Mouse (Mus musculus): ENCODE measurements around the gene Blvra. TPM values are rescaled to one million over a fixed set of nuclear protein-coding genes. Genes with fewer than 3 reads are reported as not detected.
A peak's percentile ranks its signal among the peaks of the same experiment; 100 is the strongest.

Blvra gene
- polyA plus RNA-seq, 1 experiment from 2014 or later: 31.7 TPM

GRCm38 (mm10) chr2:127140011-127140410 is 69.5 kb downstream of the Blvra start:
- H3K36me3 ChIP-seq: peaks cover 34% of the 10 kb centered on the region
- 96% methylated on average over 7 of the region's 7 CpGs for whole genome bisulfite sequencing
- H3K27ac ChIP-seq: no peak overlapping the region
- no peaks in the 10 kb centered on the region for H3K27me3 ChIP-seq (ENCODE audit: low read depth, poor library complexity, severe bottlenecking)
- peaks cover 36% of the 10 kb centered on the region for H3K4me1 ChIP-seq
- DNase-seq (ENCODE audit: low spot score): no peak
- no peak overlapping the region for H3K4me3 ChIP-seq
- H3K9me3 ChIP-seq (replicated peaks): no peaks in the 10 kb centered on the region

DNA sequence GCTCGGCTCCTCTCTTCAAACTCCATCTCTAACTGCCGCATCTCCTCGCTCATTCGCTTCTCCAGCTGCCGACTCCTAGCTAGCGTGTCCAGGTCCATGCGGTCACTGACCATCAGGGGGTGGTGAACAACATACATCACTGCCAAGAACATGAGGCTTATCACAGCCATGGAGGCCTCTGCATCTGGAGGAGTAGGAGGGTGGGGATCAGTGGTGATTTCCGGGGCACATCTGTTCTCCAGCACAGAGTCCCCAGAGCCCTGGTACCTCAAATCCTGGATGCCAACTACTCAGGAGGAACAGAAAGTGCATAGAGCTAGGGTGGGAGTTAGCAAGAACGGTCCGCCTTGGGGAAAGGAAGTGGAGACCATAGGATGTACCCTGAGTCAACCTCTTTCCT is 71.6 kb downstream of the Blvra start:
- H3K9me3 ChIP-seq (replicated peaks): no peaks in the 10 kb centered on the region
- no peak for DNase-seq (ENCODE audit: low spot score)
- H3K4me1 ChIP-seq: peaks cover 26% of the 10 kb centered on the region
- H3K27ac ChIP-seq: 0 out of 2 replicates have a peak overlapping the region, but pooled peaks have one; percentile 83
- WGBS: 84% methylated on average over 10 of the region's 10 CpGs
- H3K27me3 ChIP-seq (ENCODE audit: low read depth, poor library complexity, severe bottlenecking): no peaks in the 10 kb centered on the region
- H3K36me3 ChIP-seq: peaks cover 34% of the 10 kb centered on the region
- peak overlapping the region; percentile 63 for H3K4me3 ChIP-seq

- peak overlapping the region; percentile 63 for H3K4me3 ChIP-seq
- no peaks in the 10 kb centered on the region for H3K27me3 ChIP-seq (ENCODE audit: low read depth, poor library complexity, severe bottlenecking)
- no peaks in the 10 kb centered on the region for H3K9me3 ChIP-seq (replicated peaks)
- 12% methylated on average over 6 of the region's 6 CpGs for WGBS
- peaks cover 21% of the 10 kb centered on the region for H3K4me1 ChIP-seq
- H3K27ac ChIP-seq: peak overlapping the region; percentile 83
- peaks cover 34% of the 10 kb centered on the region for H3K36me3 ChIP-seq
- DNase-seq (ENCODE audit: low spot score): no peak
Measured at GRCm38 (mm10) chr2:127142577-127143157, 72.2 kb downstream of the Blvra start.

GRCm38 (mm10) chr2:127143158-127144063 is 72.9 kb downstream of the Blvra start, which contains the start of gene Itpripl1:
Itpripl1 (minus strand) TSS chr2:127143442.
- H3K4me1 ChIP-seq: peaks cover 21% of the 10 kb centered on the region
- WGBS: 3% methylated on average over 31 of the region's 31 CpGs
- peak within 1 kb of the TSS; percentile 83 for H3K27ac ChIP-seq
- H3K36me3 ChIP-seq: peaks cover 34% of the 10 kb centered on the region
- no peaks in the 10 kb centered on the region for H3K9me3 ChIP-seq (replicated peaks)
- H3K4me3 ChIP-seq: peak within 1 kb of the TSS; percentile 63
- DNase-seq (ENCODE audit: low spot score): peak; percentile 81
- H3K27me3 ChIP-seq (ENCODE audit: low read depth, poor library complexity, severe bottlenecking): no peaks in the 10 kb centered on the region

DNA sequence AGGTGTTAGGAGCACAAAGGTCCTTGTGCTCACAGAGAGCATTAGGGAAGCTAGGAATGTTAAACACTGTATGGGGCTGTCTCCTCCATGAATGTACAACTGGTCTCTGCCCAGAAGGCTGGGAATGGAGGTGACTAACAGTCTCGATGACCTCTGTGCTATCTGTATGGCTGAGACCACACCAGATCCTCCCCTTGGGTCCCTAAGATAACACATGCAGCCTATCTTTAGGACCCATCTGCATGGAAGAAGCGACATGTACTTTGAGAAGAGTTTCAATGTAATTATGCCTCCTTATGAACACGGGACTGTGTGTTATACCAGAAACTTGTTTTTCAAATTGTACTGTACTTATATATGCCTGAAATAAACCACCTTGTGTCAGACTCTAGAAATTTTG is 75.2 kb downstream of the Blvra start:
- Histone ChIP-seq H3K36me3 (peaks cover 14% of the 10 kb centered on the region), H3K4me1 (peaks cover 21% of the 10 kb centered on the region), H3K27ac (no peak overlapping the region), H3K9me3 (replicated peaks) (no peaks in the 10 kb centered on the region), H3K27me3 (ENCODE audit: low read depth, poor library complexity, severe bottlenecking) (no peaks in the 10 kb centered on the region), H3K4me3 (no peak overlapping the region)
- WGBS: 84% methylated on average over 3 of the region's 3 CpGs
- no peak for DNase-seq (ENCODE audit: low spot score)

Small RNA genes lying within 50 kb of the gene (microRNA-seq; reads per million reads assigned to microRNA genes)
- gene Gm24081: not detected

Other genes starting within 250 kb of the Blvra start
- gene Trpm7, start 194.4 kb upstream of the Blvra start, polyA plus RNA-seq (2016; fragmentation: Nextera tagmentation; extraction: Ambion mirVana): 51.3 and 63.8 TPM in 2 replicates
- 24.6 and 34.7 TPM in 2 replicates for gene Sppl2a, start 137.4 kb upstream of the Blvra start, polyA plus RNA-seq (2016; fragmentation: Nextera tagmentation; extraction: Ambion mirVana)
- gene Ap4e1, start 61.9 kb upstream of the Blvra start, polyA plus RNA-seq (2016; fragmentation: Nextera tagmentation; extraction: Ambion mirVana): 12.5 and 13.9 TPM in 2 replicates
- gene Ncaph, start 63.3 kb downstream of the Blvra start, polyA plus RNA-seq (2016; fragmentation: Nextera tagmentation; extraction: Ambion mirVana): 110 and 125 TPM in 2 replicates
- 15.9 and 18.0 TPM in 2 replicates for gene Itpripl1, start 72.8 kb downstream of the Blvra start, polyA plus RNA-seq (2016; fragmentation: Nextera tagmentation; extraction: Ambion mirVana)
- gene 1810024B03Rik, start 137.6 kb downstream of the Blvra start, polyA plus RNA-seq (2016; fragmentation: Nextera tagmentation; extraction: Ambion mirVana): 1.7 and 2.5 TPM in 2 replicates
- 103 and 113 TPM in 2 replicates for gene Snrnp200, start 137.7 kb downstream of the Blvra start, polyA plus RNA-seq (2016; fragmentation: Nextera tagmentation; extraction: Ambion mirVana)
- 58.8 and 58.9 TPM in 2 replicates for gene Ciao1, start 177.2 kb downstream of the Blvra start, polyA plus RNA-seq (2016; fragmentation: Nextera tagmentation; extraction: Ambion mirVana)
- gene Tmem127, start 177.2 kb downstream of the Blvra start, polyA plus RNA-seq (2016; fragmentation: Nextera tagmentation; extraction: Ambion mirVana): 21.8 and 26.3 TPM in 2 replicates
- 80.4 and 80.8 TPM in 2 replicates for gene Stard7, start 199.6 kb downstream of the Blvra start, polyA plus RNA-seq (2016; fragmentation: Nextera tagmentation; extraction: Ambion mirVana)